Mouse (Mus musculus) frontal cortex, postnatal 25 days (tissue): ENCODE data around the gene Gramd1c.

Source experiments
- DNase-seq, 2 experiments: peaks; one replicate each; pipeline ENCODE4 v3.0.0; 2022; ENCODE audit warnings: low spot score in 2 of 2

Gramd1c gene

GRCm38 (mm10) chr16:43963291-43963690 is 99.9 kb downstream of the Gramd1c start:
- no peak for DNase-seq

GRCm38 (mm10) chr16:43958038-43958437 is 105.1 kb downstream of the Gramd1c start:
- no peak for DNase-seq

GRCm38 (mm10) chr16:43954913-43955312 is 108.2 kb downstream of the Gramd1c start:
- DNase-seq: no peak

- DNase-seq: no peak
Measured at GRCm38 (mm10) chr16:43951591-43951990, 111.6 kb downstream of the Gramd1c start.

GRCm38 (mm10) chr16:43945869-43946268 is 117.3 kb downstream of the Gramd1c start:
- no peak for DNase-seq

- no peak for DNase-seq
Measured at GRCm38 (mm10) chr16:43945351-43945750, 117.8 kb downstream of the Gramd1c start.

GRCm38 (mm10) chr16:43940846-43941245 is 122.3 kb downstream of the Gramd1c start:
- no peak for DNase-seq

GRCm38 (mm10) chr16:43935892-43936291 is 127.3 kb downstream of the Gramd1c start:
- no peak for DNase-seq

- no peak for DNase-seq
Measured at GRCm38 (mm10) chr16:43935367-43935766, 127.8 kb downstream of the Gramd1c start.

GRCm38 (mm10) chr16:43934856-43935255 is 128.3 kb downstream of the Gramd1c start:
- no peak for DNase-seq

GRCm38 (mm10) chr16:43933041-43933440 is 130.1 kb downstream of the Gramd1c start:
- no peak for DNase-seq

GRCm38 (mm10) chr16:43932319-43932718 is 130.8 kb downstream of the Gramd1c start:
- DNase-seq: no peak

GRCm38 (mm10) chr16:43931502-43931901 is 131.6 kb downstream of the Gramd1c start:
- no peak for DNase-seq

- DNase-seq: no peak
Measured at GRCm38 (mm10) chr16:43930577-43930976, 132.6 kb downstream of the Gramd1c start.
